In the genomic region with DNA sequence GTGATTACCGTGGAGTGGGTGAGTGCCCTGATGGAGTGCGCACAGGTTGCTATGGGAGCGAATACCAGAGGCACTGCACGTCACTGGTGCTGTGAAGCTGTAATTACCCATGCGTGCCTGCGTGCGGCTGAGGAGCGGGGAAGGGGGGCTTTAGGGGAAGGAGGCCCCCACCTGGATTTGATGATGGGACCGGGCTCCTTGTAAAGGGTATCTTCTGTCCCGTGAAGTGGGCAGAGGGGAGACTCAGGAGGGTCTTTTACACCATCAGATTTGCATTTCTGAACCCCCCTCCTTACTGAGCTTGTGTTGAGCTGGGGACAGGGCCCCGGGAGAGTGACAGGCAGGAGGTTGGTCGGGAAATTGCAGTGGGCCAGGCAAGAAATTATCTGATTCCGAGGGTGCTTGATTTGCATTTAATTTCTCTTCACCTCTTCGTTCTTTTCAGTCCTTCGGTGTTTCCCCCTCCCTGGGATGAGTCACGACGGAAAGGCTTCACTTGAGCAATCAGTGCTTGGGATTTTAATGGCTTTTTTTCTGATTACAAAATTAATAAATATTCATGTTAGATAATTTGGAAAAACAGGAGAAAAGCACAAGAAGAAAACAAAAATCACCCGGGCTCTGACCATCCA, we compare ENCODE assay signal across 9 mouse cellular contexts. TPM values are rescaled to one million over a fixed set of nuclear protein-coding genes. Genes with fewer than 3 reads are reported as not detected.
A peak's percentile ranks its signal among the peaks of the same experiment; 100 is the strongest.
DNase-seq lines count a peak whose midpoint lies in the region; ATAC-seq and TF ChIP-seq lines count a peak whose summit lies in the region.
"Had no signal": no experiment of that assay in that cellular context is flagged by ENCODE, and none has a peak within 500 bp of the region (broad histone marks: within the 10 kb centered on the region; RNA-seq: fewer than 3 reads in every experiment).

No protein-coding gene starts in this region.

- H3K9me3 ChIP-seq in forebrain, postnatal 0 days (ENCODE audit: low read length) = no peaks in the 10 kb centered on the region
- no peaks in the 10 kb centered on the region for H3K9me3 ChIP-seq in midbrain, postnatal 0 days (ENCODE audit: low read length)

- H3K4me3 ChIP-seq in forebrain, postnatal 0 days (ENCODE audit: low read depth, low read length) = peak overlapping the region; percentile 25
- peak overlapping the region; percentile 17; the same call in 1 of the 2 replicates for H3K4me3 ChIP-seq in midbrain, postnatal 0 days (ENCODE audit: low read depth, low read length)
- no peak overlapping the region for H3K4me3 ChIP-seq in thymus, adult 2 months (ENCODE audit: control insufficient read depth, insufficient read depth, low read length)

- H3K36me3 ChIP-seq in forebrain, postnatal 0 days (ENCODE audit: insufficient read depth) = no peaks in the 10 kb centered on the region
- no peaks in the 10 kb centered on the region for H3K36me3 ChIP-seq in midbrain, postnatal 0 days (ENCODE audit: insufficient read depth, low read length)
- no peaks in the 10 kb centered on the region for H3K36me3 ChIP-seq in thymus, adult 2 months (ENCODE audit: control insufficient read depth, insufficient read depth, low read length)

- WGBS in forebrain, postnatal 0 days = 4% methylated on average over 18 of the region's 18 CpGs
- 3% methylated on average over 18 of the region's 18 CpGs for WGBS in midbrain, postnatal 0 days
- 26% methylated on average over 18 of the region's 18 CpGs for WGBS in thymus, adult 2 months

- peak overlapping the region; percentile 53 for H3K4me2 ChIP-seq in forebrain, postnatal 0 days (ENCODE audit: low read depth)
- H3K4me2 ChIP-seq in midbrain, postnatal 0 days (ENCODE audit: low read depth, low read length, poor library complexity, severe bottlenecking) = peak overlapping the region; percentile 50

- TF ChIP-seq CTCF in forebrain, postnatal 0 days (IDR thresholded peaks at IDR 0.05; ENCODE audit: low read depth) = peak; percentile 63
- peak; percentile 36 for TF ChIP-seq CTCF in midbrain, postnatal 0 days (IDR thresholded peaks at IDR 0.05)
- no peak for TF ChIP-seq CTCF in thymus, adult 2 months (IDR thresholded peaks at IDR 0.05; ENCODE audit: borderline replicate concordance, control insufficient read depth, extremely low read depth, insufficient read depth, low read length, poor library complexity)

- H3K27me3 ChIP-seq in forebrain, postnatal 0 days (ENCODE audit: insufficient read depth, low read length) = no peaks in the 10 kb centered on the region
- H3K27me3 ChIP-seq in midbrain, postnatal 0 days (ENCODE audit: insufficient read depth, low read length) = no peaks in the 10 kb centered on the region
- no peaks in the 10 kb centered on the region; the same call in 1 of the 2 replicates for H3K27me3 ChIP-seq in thymus, adult 2 months (ENCODE audit: control insufficient read depth, insufficient read depth, low read length)

- H3K9ac ChIP-seq in forebrain, postnatal 0 days = peak overlapping the region; percentile 53
- H3K9ac ChIP-seq in midbrain, postnatal 0 days (replicated peaks; ENCODE audit: low read length, poor library complexity, severe bottlenecking) = 0 out of 2 replicates have a peak overlapping the region, but pooled peaks have one; percentile 44
- H3K9ac ChIP-seq: liver, embryonic 14.5 days had no signal

- H3K27ac ChIP-seq in forebrain, postnatal 0 days (ENCODE audit: low read depth, low read length) = peak overlapping the region; percentile 84
- peak overlapping the region; percentile 73 for H3K27ac ChIP-seq in midbrain, postnatal 0 days (ENCODE audit: low read depth, low read length)
- H3K27ac ChIP-seq in thymus, adult 2 months (ENCODE audit: control insufficient read depth, insufficient read depth, low read length) = no peak overlapping the region
- H3K27ac ChIP-seq: liver, embryonic 14.5 days had no signal

- peaks cover 29% of the 10 kb centered on the region for H3K4me1 ChIP-seq in forebrain, postnatal 0 days (ENCODE audit: insufficient read depth)
- H3K4me1 ChIP-seq in midbrain, postnatal 0 days (ENCODE audit: insufficient read depth, low read length) = peaks cover 7% of the 10 kb centered on the region; the same call in 1 of the 2 replicates
- no peaks in the 10 kb centered on the region for H3K4me1 ChIP-seq in thymus, adult 2 months (replicated peaks; ENCODE audit: control insufficient read depth, insufficient read depth, low read length)

- peak; percentile 99 for ATAC-seq in forebrain, postnatal 0 days
- peak; percentile 94 for ATAC-seq in midbrain, postnatal 0 days (ENCODE audit: low FRiP score)
- ATAC-seq in erythroid progenitor cell, adult 5-6 weeks (replicated peaks; ENCODE audit: low FRiP score, poor library complexity, severe bottlenecking) = no peak

- peak; percentile 79 for DNase-seq in heart, adult 11 months
- DNase-seq in heart, postnatal 4 days = no peak
- peak; percentile 51 for DNase-seq in R1 (ENCODE audit: low read depth, low spot score)
- peak; percentile 90 for DNase-seq in forebrain, postnatal 0 days
- DNase-seq in layer of hippocampus, postnatal 14 days (ENCODE audit: low spot score in 2 of 2) = peak; percentile 67 to 69
- DNase-seq in midbrain, postnatal 0 days (ENCODE audit: low spot score) = peak; percentile 86
- no peak for DNase-seq in thymus, adult 2 months

- no peak for TF ChIP-seq POLR2A in thymus, adult 2 months (IDR thresholded peaks at IDR 0.05; ENCODE audit: control insufficient read depth, extremely low read depth, insufficient read depth, low read length, poor library complexity)

RNA-seq across cellular contexts. Expression of a gene that starts 7.3 kb away (rescaled TPM):
- under 1 TPM; 0.20 to 0.38 TPM for total RNA-seq in heart, postnatal 4 days (2021)
- total RNA-seq in forebrain, postnatal 0 days (2014; rRNA removed) = not detected in 2 replicates
- polyA plus RNA-seq in forebrain, postnatal 0 days (2015; fragmentation: Nextera tagmentation; extraction: Ambion mirVana) = 0.11 TPM in 1 of 2 replicates, not detected in the other
- total RNA-seq in layer of hippocampus, postnatal 14 days (2021) = not detected
- total RNA-seq in midbrain, postnatal 0 days (2014; rRNA removed) = not detected in 2 replicates
- 0.13 TPM in 1 of 2 replicates, not detected in the other for polyA plus RNA-seq in midbrain, postnatal 0 days (2015; fragmentation: Nextera tagmentation; extraction: Ambion mirVana)
- total RNA-seq in erythroid progenitor cell, adult 5-6 weeks (2015; ENCODE audit: low replicate concordance) = not detected in 2 replicates
- total RNA-seq in erythroid progenitor cell, adult 5-6 weeks (2017; ENCODE audit: low replicate concordance) = not detected in 2 replicates
- polyA plus RNA-seq in thymus, adult 2 months (2012; rRNA removed) = 0.10 TPM in 1 of 2 replicates, not detected in the other

RNA-seq across cellular contexts. Expression of a gene that starts 20.9 kb away (rescaled TPM):
- 1 to 10 TPM; 3.4 to 3.7 TPM for total RNA-seq in heart, postnatal 4 days (2021)
- 1.1 TPM in 1 of 2 replicates, not detected in the other for total RNA-seq in forebrain, postnatal 0 days (2014; rRNA removed)
- 0.29 and 0.69 TPM in 2 replicates for polyA plus RNA-seq in forebrain, postnatal 0 days (2015; fragmentation: Nextera tagmentation; extraction: Ambion mirVana)
- total RNA-seq in layer of hippocampus, postnatal 14 days (2021) = not detected
- 0.60 and 0.94 TPM in 2 replicates for total RNA-seq in midbrain, postnatal 0 days (2014; rRNA removed)
- 0.44 and 0.51 TPM in 2 replicates for polyA plus RNA-seq in midbrain, postnatal 0 days (2015; fragmentation: Nextera tagmentation; extraction: Ambion mirVana)
- total RNA-seq in erythroid progenitor cell, adult 5-6 weeks (2015; ENCODE audit: low replicate concordance) = not detected in 2 replicates
- not detected in 2 replicates for total RNA-seq in erythroid progenitor cell, adult 5-6 weeks (2017; ENCODE audit: low replicate concordance)
- not detected in 2 replicates for polyA plus RNA-seq in thymus, adult 2 months (2012; rRNA removed)

RNA-seq across cellular contexts. Expression of a gene that starts 49.9 kb away (rescaled TPM):
- under 1 TPM; 0.16 to 0.19 TPM for total RNA-seq in heart, postnatal 4 days (2021)
- total RNA-seq in forebrain, postnatal 0 days (2014; rRNA removed) = 0.23 and 0.38 TPM in 2 replicates
- 0.58 and 0.88 TPM in 2 replicates for polyA plus RNA-seq in forebrain, postnatal 0 days (2015; fragmentation: Nextera tagmentation; extraction: Ambion mirVana)
- not detected for total RNA-seq in layer of hippocampus, postnatal 14 days (2021)
- total RNA-seq in midbrain, postnatal 0 days (2014; rRNA removed) = 0.42 and 0.49 TPM in 2 replicates
- 0.75 and 0.79 TPM in 2 replicates for polyA plus RNA-seq in midbrain, postnatal 0 days (2015; fragmentation: Nextera tagmentation; extraction: Ambion mirVana)
- total RNA-seq in erythroid progenitor cell, adult 5-6 weeks (2015; ENCODE audit: low replicate concordance) = not detected in 2 replicates
- total RNA-seq in erythroid progenitor cell, adult 5-6 weeks (2017; ENCODE audit: low replicate concordance) = not detected in 2 replicates
- 0.11 and 0.17 TPM in 2 replicates for polyA plus RNA-seq in thymus, adult 2 months (2012; rRNA removed)

Comparison
In these comparisons a context has a peak if more than half of its experiments do, and no peak if none do; other contexts are left out.
1. DNase-seq: peak in heart, adult 11 months (single experiment), R1 (single experiment), forebrain, postnatal 0 days (single experiment), layer of hippocampus, postnatal 14 days (2 of 2) and midbrain, postnatal 0 days (single experiment); none in heart, postnatal 4 days (single experiment) and thymus, adult 2 months (single experiment).